Mouse (Mus musculus) CH12.LX (cell line): ENCODE measurements at regions not wholly inside any gene's neighbourhood (a gene's known extent, or its start where the extent isn't known, plus 50 kb on each side); places are given as distances from the start of the nearest gene placed in this dataset.

Experiments used
- DNase-seq: peaks from one replicate; pipeline ENCODE4 v3.0.0-alpha.2; 2013; ENCODE audit errors: extremely low read depth
- H3K27ac ChIP-seq: 2 replicates; pipeline ENCODE4 v1.5.1; 2012; ENCODE audit warnings: low read depth, mild to moderate bottlenecking, control low read depth, moderate library complexity; ENCODE audit not compliant: insufficient read depth
- H3K27me3 ChIP-seq: replicated peaks from 2 replicates; pipeline ENCODE3; 2012; ENCODE audit warnings: inconsistent platforms
- H3K36me3 ChIP-seq, 2 experiments: replicated peaks in 1 of 2; 2 replicates each; pipeline versions ENCODE3 to v1.6.1; 2012; ENCODE audit warnings: inconsistent platforms in 1 of 2, low read length in 1 of 2, mild to moderate bottlenecking in 1 of 2, mixed read lengths in 1 of 2, moderate library complexity in 1 of 2; ENCODE audit not compliant: control insufficient read depth in 1 of 2, insufficient read depth in 1 of 2
- H3K4me1 ChIP-seq, 2 experiments: 2 replicates each; pipeline ENCODE4 v1.6.1; 2012; ENCODE audit warnings: inconsistent platforms in 1 of 2, moderate library complexity in 1 of 2; ENCODE audit not compliant: insufficient read depth in 2 of 2, control insufficient read depth in 1 of 2
- H3K4me2 ChIP-seq: 2 replicates; pipeline ENCODE4 v1.6.1; 2012; ENCODE audit warnings: low read depth, mild to moderate bottlenecking, control low read depth; ENCODE audit not compliant: poor library complexity, insufficient read depth, severe bottlenecking
- H3K4me3 ChIP-seq, 3 experiments: fragments of 150-350 bp in 1 of 3; sonication (generic) in 1 of 3; replicated peaks in 1 of 3; 2 replicates each; pipeline versions ENCODE3 to v1.5.1; 2011 to 2012; ENCODE audit warnings: low read depth in 2 of 3, low read length in 2 of 3, mild to moderate bottlenecking in 2 of 3, moderate library complexity in 2 of 3, control low read depth in 1 of 3, improper control_type of control experiment in 1 of 3, inconsistent platforms in 1 of 3, mixed read lengths in 1 of 3; ENCODE audit not compliant: poor library complexity in 1 of 3
- H3K79me2 ChIP-seq: replicated peaks from 2 replicates; pipeline ENCODE4 v1.6.1; 2012; ENCODE audit warnings: mild to moderate bottlenecking, moderate library complexity; ENCODE audit not compliant: control insufficient read depth, poor library complexity, insufficient read depth, severe bottlenecking; ENCODE audit errors: extremely low read depth
- H3K9ac ChIP-seq: 2 replicates; pipeline ENCODE4 v1.6.1; 2012; ENCODE audit warnings: low read depth, mild to moderate bottlenecking, control low read depth, moderate library complexity; ENCODE audit not compliant: insufficient read depth
- H3K9me3 ChIP-seq: replicated peaks from 2 replicates; pipeline ENCODE3; 2012; ENCODE audit warnings: low read length, inconsistent platforms, mixed read lengths
- BHLHE40 ChIP-seq: IDR thresholded peaks from 2 replicates; pipeline ENCODE4 v1.6.1; 2011; ENCODE audit warnings: mild to moderate bottlenecking, low read depth, low read length, improper control_type of control experiment
- CHD2 ChIP-seq: IDR thresholded peaks from 2 replicates; pipeline ENCODE4 v1.6.1; 2011; ENCODE audit warnings: low read length, improper control_type of control experiment
- E2F4 ChIP-seq: IDR thresholded peaks from 2 replicates; pipeline ENCODE4 v1.6.1; 2011; ENCODE audit warnings: low read depth, low read length, improper control_type of control experiment; ENCODE audit not compliant: insufficient replicate concordance
- ELF1 ChIP-seq: IDR thresholded peaks from 2 replicates; pipeline ENCODE4 v1.6.1; 2014; ENCODE audit warnings: low read depth, mild to moderate bottlenecking, inconsistent platforms, low read length, improper control_type of control experiment
- EP300 ChIP-seq: IDR thresholded peaks from 2 replicates; pipeline ENCODE4 v1.6.1; 2011; ENCODE audit warnings: low read length, improper control_type of control experiment
- GABPA ChIP-seq: IDR thresholded peaks from 2 replicates; pipeline ENCODE4 v1.6.1; 2012; ENCODE audit warnings: low read depth, low read length, improper control_type of control experiment, inconsistent platforms; ENCODE audit not compliant: insufficient replicate concordance
- KAT2A ChIP-seq: IDR thresholded peaks from 2 replicates; pipeline ENCODE4 v1.6.1; 2012; ENCODE audit warnings: low read length, improper control_type of control experiment, inconsistent platforms; ENCODE audit not compliant: insufficient replicate concordance
- MAFK ChIP-seq: IDR thresholded peaks from 2 replicates; pipeline ENCODE4 v1.6.1; 2011; ENCODE audit warnings: low read length, improper control_type of control experiment; ENCODE audit not compliant: insufficient replicate concordance
- MEF2A ChIP-seq: IDR thresholded peaks from 2 replicates; pipeline ENCODE4 v1.6.1; 2014; ENCODE audit warnings: low read depth, mild to moderate bottlenecking, inconsistent platforms, low read length, improper control_type of control experiment, borderline replicate concordance
- MYC ChIP-seq: IDR thresholded peaks from 2 replicates; pipeline ENCODE4 v1.6.1; 2011; ENCODE audit warnings: low read depth, mild to moderate bottlenecking, improper control_type of control experiment, low read length
- NELFE ChIP-seq: IDR thresholded peaks from 2 replicates; pipeline ENCODE4 v1.6.1; 2011; ENCODE audit warnings: low read depth, low read length, improper control_type of control experiment
- NRF1 ChIP-seq: IDR thresholded peaks from 2 replicates; pipeline ENCODE4 v1.6.1; 2014; ENCODE audit warnings: low read depth, mild to moderate bottlenecking, inconsistent platforms, low read length, improper control_type of control experiment, moderate library complexity
- PAX5 ChIP-seq: IDR thresholded peaks from 2 replicates; pipeline ENCODE4 v1.6.1; 2012; ENCODE audit warnings: low read length, inconsistent platforms, mixed read lengths
- POLR2A ChIP-seq: IDR thresholded peaks from 2 replicates; pipeline ENCODE4 v1.6.1; 2011; ENCODE audit warnings: low read depth, mild to moderate bottlenecking, improper control_type of control experiment, low read length
- POLR2AphosphoS2 ChIP-seq: IDR thresholded peaks from 2 replicates; pipeline ENCODE4 v1.6.1; 2011; ENCODE audit warnings: low read depth, low read length, improper control_type of control experiment
- RCOR1 ChIP-seq: conservative IDR thresholded peaks from 2 replicates; pipeline ENCODE4 v1.6.1; 2012; ENCODE audit warnings: low read depth, mild to moderate bottlenecking, inconsistent platforms, low read length, improper control_type of control experiment
- SMC3 ChIP-seq: IDR thresholded peaks from 2 replicates; pipeline ENCODE4 v1.6.1; 2011; ENCODE audit warnings: low read depth, low read length, improper control_type of control experiment
- TBP ChIP-seq: conservative IDR thresholded peaks from 2 replicates; pipeline ENCODE4 v1.6.1; 2011; ENCODE audit warnings: low read depth, low read length, improper control_type of control experiment
- TCF12 ChIP-seq: IDR thresholded peaks from 2 replicates; pipeline ENCODE4 v1.6.1; 2014; ENCODE audit warnings: low read depth, mild to moderate bottlenecking, inconsistent platforms, low read length, improper control_type of control experiment
- USF1 ChIP-seq: IDR thresholded peaks from 2 replicates; pipeline ENCODE4 v1.6.1; 2014; ENCODE audit warnings: low read depth, mild to moderate bottlenecking, inconsistent platforms, low read length, improper control_type of control experiment
- ZKSCAN1 ChIP-seq: IDR thresholded peaks from 2 replicates; pipeline ENCODE4 v1.6.1; 2012; ENCODE audit warnings: low read depth, inconsistent platforms, low read length, improper control_type of control experiment, borderline replicate concordance
- ZMIZ1 ChIP-seq: IDR thresholded peaks from 2 replicates; pipeline ENCODE4 v1.6.1; 2012; ENCODE audit warnings: low read depth, mild to moderate bottlenecking, inconsistent platforms, low read length, improper control_type of control experiment
- ZNF384 ChIP-seq: IDR thresholded peaks from 2 replicates; pipeline ENCODE4 v1.6.1; 2012; ENCODE audit warnings: low read depth, low read length, improper control_type of control experiment, inconsistent platforms
- dilution Hi-C: fragments of 300-500 bp; cut with MboI; formaldehyde crosslinking; loops from 2 replicates; pipeline ENCODE4 v1.14.3; 2020; ENCODE audit warnings: low sequenced_read_pairs; ENCODE audit not compliant: extremely low pct_unique_long_range_greater_than_20kb, extremely low pct_ligation_motif_present
- in situ Hi-C: fragments of 300-500 bp; cut with MboI; formaldehyde crosslinking; loops from 3 replicates; pipeline ENCODE4 v1.14.3; 2019; ENCODE audit warnings: low sequenced_read_pairs, low pct_ligation_motif_present, low pct_unique_long_range_greater_than_20kb, mixed read lengths

DNA sequence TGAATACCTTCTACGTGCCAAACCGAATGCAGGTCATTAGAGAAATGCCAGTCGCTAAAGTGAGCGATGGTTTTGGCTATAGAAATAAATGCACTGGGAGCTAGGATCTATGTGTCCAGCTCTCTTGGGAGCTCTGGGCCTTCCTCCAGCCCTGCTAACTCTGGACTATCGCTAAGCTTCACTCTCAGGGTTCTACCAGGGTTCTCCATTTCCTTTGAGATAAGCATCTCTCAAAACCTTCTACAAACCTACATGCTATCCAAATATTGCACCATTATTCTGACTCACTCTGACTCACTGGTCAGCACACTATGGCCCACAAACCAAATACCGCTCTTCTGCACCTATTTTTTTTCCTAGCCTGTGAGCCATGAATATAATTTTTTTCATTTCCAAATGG is 125.4 kb upstream of the Gnao1 start:
- Histone ChIP-seq H3K9ac (no peak overlapping the region), H3K4me2 (no peak overlapping the region)

DNA sequence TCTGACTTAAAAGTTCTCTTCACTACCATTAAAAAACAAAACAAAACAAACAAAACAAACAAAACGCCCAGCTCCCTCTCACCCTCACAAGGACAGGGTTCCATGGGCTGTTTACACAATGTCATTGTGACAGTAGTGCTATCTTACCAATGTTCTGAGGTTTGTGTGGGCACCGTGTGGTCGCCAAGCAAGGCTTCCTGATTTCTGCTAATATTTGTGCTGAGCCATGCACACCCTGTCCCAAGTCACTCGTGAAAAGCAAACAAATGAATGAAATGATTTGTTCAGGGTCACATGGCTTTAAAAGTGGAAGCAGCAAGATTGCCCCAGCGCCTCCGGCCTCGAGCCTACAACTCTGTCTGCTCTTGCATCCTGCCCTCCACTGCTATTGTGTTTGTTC is 120.9 kb upstream of the Gnao1 start:
- no peaks in the 10 kb centered on the region for H3K79me2 ChIP-seq
- no peak overlapping the region for H3K27ac ChIP-seq
- H3K27me3 ChIP-seq = no peaks in the 10 kb centered on the region
- no peak overlapping the region for H3K9ac ChIP-seq
- H3K4me3 ChIP-seq = no peak overlapping the region
- DNase-seq = no peak
- peaks cover 5 to 35% of the 10 kb centered on the region in 2 experiments; a peak in 3 of 4 replicates for H3K4me1 ChIP-seq
- H3K9me3 ChIP-seq = no peaks in the 10 kb centered on the region
- no peak for TF ChIP-seq KAT2A
- no peak for TF ChIP-seq ZMIZ1
- no peak for TF ChIP-seq SMC3
- TF ChIP-seq MYC = no peak
- no peak for TF ChIP-seq TCF12
- TF ChIP-seq NELFE = no peak
- TF ChIP-seq CHD2 = no peak
- no peak for TF ChIP-seq POLR2A
- no peak for TF ChIP-seq TBP
- no peak for TF ChIP-seq RCOR1
- in situ Hi-C loops (loop anchor here (25.0 kb wide), 1 partner anchor 498 kb away; the partner anchor contains the start of gene Mt1), dilution Hi-C loops (no loop called here)
- H3K36me3 ChIP-seq = no peaks in the 10 kb centered on the region
- H3K4me2 ChIP-seq = no peak overlapping the region

More for the DNA sequence above, 125.4 kb upstream of the Gnao1 start:
- H3K9me3 ChIP-seq = peaks cover 4% of the 10 kb centered on the region
- H3K36me3 ChIP-seq = no peaks in the 10 kb centered on the region
- in situ Hi-C loops = loop anchor here (25.0 kb wide), 1 partner anchor 503 kb away; the partner anchor contains the start of gene Mt1
- no peak for DNase-seq
- dilution Hi-C loops = no loop called here
- TF ChIP-seq BHLHE40 = no peak
- no peak for TF ChIP-seq MEF2A
- TF ChIP-seq USF1 = no peak
- TF ChIP-seq GABPA = no peak
- TF ChIP-seq POLR2AphosphoS2 = no peak
- TF ChIP-seq TCF12 = no peak
- TF ChIP-seq CHD2 = no peak
- no peak for TF ChIP-seq ZNF384
- TF ChIP-seq MAFK = no peak
- TF ChIP-seq TBP = no peak
- no peak for TF ChIP-seq EP300
- TF ChIP-seq ZKSCAN1 = no peak
- TF ChIP-seq SMC3 = no peak
- no peak for TF ChIP-seq ELF1
- TF ChIP-seq NRF1 = no peak
- no peak for TF ChIP-seq PAX5
- TF ChIP-seq E2F4 = no peak
- no peaks in the 10 kb centered on the region for H3K79me2 ChIP-seq
- H3K4me3 ChIP-seq = no peak overlapping the region
- H3K4me1 ChIP-seq = peaks cover 3 to 5% of the 10 kb centered on the region in 2 experiments; a peak in 3 of 4 replicates
- H3K27ac ChIP-seq = no peak overlapping the region
- no peaks in the 10 kb centered on the region for H3K27me3 ChIP-seq
